Mouse (Mus musculus): ENCODE data around the gene 4933434E20Rik. TPM values are rescaled to one million over a fixed set of nuclear protein-coding genes. Genes with fewer than 3 reads are reported as not detected.

The 4933434E20Rik gene
- 100 to 1,000 TPM; 295 to 347 TPM for polyA plus RNA-seq (2017; shearing (Covaris generic))

- peak; percentile 26 for ATAC-seq
Observed at GRCm38 (mm10) chr3:90051441-90052350, at the start of gene 4933434E20Rik. Gene 4933434E20Rik (plus strand): TSS chr3:90051636.

- ATAC-seq: no peak
Observed at GRCm38 (mm10) chr3:90004091-90004796, 47.2 kb upstream of the 4933434E20Rik start.

DNA sequence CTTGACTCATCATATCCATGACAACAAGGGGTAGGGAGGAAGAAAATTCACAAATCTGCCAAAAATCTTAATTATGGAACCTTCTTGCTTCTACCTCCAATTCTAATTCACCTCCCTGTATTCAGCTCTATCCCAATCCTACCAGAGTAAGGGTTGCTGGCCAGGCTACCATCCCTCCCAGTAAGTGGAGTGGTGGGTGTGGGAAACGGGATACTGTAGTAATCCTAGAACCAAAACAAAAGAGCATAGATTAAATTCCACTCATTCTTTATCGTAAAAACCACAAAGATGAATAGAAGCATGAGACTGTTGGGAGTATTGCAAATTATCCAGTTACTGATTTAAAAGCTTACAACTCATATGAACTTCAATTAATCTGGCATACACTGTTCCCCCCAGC, 41.1 kb upstream of the 4933434E20Rik start:
- no peak for ATAC-seq

DNA sequence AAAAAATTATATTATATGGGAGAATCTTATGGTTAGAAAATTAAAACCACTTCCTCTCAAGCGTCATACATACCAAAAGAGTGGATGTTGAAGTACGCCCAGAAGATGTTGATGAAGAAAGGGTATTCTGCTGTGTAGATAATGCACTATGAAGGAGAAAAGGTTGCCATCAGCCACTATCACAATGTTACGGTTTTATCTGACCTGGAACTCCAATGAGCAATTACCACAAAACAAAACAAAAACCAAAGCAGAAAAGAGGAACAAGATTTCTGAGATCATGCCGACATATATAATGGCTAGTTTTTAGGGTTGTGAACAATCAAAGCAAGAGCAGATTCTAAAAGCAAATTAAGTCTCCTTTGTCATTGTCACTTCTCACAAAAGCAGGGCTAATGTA, 34.8 kb upstream of the 4933434E20Rik start:
- no peak for ATAC-seq

GRCm38 (mm10) chr3:90034653-90035052, 16.8 kb upstream of the 4933434E20Rik start:
- no peak for ATAC-seq

- no peak for ATAC-seq
Observed at GRCm38 (mm10) chr3:90036263-90036662, 15.2 kb upstream of the 4933434E20Rik start.

DNA sequence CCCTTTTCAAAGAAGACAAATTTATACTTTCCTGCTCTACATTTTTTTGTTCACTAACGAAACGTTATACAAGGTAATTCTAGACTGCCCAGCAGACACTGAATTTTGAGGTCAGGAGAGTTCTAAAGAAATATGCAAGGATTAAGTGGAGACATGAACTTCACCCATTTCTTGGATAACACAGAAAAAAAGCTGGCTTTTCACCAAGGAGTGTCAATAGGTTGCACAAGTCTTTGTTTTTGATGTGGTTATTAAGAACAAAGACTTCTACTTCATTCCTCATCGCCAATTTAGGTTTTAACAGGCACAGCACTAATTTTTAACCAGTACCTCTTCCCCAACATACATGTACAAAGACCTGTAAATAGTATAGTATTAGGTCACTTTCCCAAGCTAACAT, 1.7 kb upstream of the 4933434E20Rik start:
- ATAC-seq: no peak

DNA sequence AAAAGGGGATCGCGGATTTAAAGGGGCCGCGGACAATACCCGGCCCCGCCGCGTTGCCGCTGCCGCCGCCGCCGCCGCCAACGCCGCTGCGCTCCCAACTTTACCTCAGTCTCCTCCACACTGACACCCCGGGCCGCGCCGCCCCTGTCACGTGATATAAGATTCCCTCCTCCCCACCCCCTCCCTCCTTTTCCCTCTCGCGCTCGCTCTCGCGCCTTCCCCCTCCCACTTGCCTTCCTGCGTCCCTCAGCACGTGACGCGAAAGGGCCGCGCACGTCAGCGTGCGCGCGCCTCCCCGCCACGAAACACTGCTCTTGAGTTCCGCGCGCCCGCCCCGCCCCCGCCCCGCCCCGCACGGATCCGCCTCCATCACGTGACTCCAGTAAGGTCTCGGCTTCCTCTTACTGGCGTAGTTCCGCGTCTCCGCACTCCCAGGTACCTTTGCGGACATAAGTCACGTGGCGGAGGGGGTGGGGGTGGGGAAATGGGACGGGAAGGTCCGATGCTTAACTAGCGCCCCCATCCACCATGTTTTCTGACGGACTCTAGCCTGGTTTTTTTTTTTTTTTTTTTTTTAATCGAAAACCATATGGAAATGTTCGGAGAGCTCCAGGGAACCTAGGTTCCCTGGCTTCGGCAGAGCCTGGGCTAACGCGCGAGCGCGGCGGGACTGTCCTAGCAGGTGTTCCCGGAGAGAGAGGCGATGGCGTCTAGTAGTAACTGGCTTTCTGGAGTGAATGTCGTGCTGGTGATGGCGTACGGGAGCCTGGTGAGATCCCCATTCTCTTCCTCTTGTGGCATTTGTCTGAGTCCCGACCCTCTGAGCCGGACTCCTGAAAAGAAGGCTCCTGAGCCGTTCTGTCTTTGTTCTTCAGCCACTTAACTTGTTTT, 1.2 kb downstream of the 4933434E20Rik start, which contains the start of gene Ubap2l:
Ubap2l (minus strand) TSS at position 278 of the 891 bp plus-strand sequence.
- ATAC-seq: peak; percentile 81

DNA sequence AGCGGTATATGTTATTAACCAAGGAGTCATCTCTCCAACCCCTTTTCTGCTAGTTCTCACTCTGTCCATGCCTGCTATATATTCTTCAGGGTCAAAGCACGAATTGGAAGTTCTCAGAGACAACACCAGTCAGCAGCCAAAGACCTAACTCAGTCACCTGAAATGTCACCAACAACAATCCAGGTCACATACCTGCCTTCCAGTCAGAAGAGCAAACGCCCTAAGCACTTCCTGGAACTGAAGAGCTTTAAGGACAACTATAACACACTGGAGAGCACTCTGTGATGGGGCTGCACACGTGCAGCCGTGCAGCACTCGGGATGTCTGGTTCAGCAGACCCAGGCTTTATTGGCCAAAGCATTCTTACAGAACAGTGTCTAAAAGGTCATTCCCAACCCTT, 10.1 kb downstream of the 4933434E20Rik start:
- ATAC-seq: no peak

DNA sequence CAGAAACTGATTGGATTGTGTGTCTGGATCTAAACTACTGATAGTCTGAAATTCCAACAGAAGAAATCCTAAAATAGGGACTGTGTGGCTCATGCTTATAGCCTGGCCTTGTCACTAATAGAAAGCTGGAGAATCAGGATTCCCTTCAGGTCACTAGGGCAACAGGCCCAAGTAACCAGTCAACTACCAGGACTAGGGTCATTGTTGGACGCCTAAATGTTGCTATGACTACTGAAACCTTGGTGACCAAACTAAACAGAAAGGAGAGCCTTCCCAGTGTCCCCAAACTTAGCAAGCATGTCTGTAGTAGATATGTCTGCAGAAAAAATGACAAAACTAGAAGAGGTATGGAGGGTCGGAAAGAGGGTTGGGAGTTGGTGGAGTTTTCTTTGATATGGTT, 11.1 kb downstream of the 4933434E20Rik start:
- ATAC-seq: no peak

- no peak for ATAC-seq
Observed at GRCm38 (mm10) chr3:90064383-90064782, 12.9 kb downstream of the 4933434E20Rik start.

DNA sequence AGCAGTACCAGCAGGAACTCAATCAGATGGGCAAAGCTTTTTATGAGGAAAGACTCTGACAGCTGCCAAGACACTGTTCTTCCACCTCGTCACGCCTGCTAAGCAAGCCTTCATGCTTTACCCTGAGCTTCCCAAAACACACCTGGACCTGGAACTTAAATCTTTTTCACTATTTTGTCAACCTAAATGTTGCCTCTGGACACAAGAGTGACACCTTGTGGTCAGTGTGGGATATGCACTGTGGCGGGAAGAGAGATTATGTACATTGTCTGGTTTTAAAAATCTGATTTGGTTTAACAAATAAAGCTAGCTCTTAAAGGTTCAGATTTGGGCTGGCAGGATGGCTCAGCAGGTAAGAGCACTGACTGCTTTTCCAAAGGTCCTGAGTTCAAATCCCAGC, 14.1 kb downstream of the 4933434E20Rik start:
- no peak for ATAC-seq

- ATAC-seq: no peak
Observed at GRCm38 (mm10) chr3:90067851-90068250, 16.4 kb downstream of the 4933434E20Rik start.

- ATAC-seq: no peak
Observed at GRCm38 (mm10) chr3:90069688-90070087, 18.3 kb downstream of the 4933434E20Rik start.

GRCm38 (mm10) chr3:90072294-90072693, 20.9 kb downstream of the 4933434E20Rik start, which contains the start of gene Tpm3:
Gene Tpm3 (plus strand): TSS chr3:90072649.
- ATAC-seq: no peak

DNA sequence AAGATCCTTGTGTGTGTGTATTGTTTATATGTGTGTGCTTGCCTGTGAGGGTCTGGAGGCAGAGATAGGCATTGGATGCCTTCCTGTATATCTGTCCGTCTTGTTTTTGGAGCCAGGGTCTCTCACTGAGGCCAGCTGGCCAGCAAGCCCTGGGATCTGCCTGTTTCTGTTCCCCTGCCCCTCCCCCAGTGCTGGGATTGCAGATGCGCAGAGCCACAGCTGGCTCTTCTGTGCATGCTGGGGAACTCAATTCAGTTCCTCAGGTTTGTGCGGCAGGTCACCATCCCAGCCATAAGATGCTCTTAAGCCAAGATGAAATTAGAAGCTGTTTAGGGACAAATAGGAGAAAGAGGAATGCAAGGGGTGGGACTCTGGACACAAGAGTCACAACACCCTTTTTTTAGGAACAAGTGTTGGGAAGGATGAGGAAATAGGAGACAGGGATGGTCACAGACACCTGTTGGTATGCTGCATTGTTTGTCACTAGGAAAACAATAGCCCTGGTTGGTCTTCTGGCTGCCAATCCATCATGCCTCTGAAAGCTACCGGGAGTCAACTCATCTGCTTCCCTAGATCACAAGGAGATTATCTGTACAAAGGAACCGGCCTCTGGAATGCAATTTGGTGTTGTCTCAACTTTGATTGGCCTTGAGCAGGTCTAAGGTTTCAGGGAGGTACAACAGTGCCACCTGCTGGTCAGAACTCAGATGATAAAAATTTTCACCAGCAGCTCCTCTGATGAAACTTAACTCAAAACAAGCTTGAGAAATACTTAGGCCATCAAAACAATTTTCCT, 25.7 kb downstream of the 4933434E20Rik start:
- no peak for ATAC-seq

DNA sequence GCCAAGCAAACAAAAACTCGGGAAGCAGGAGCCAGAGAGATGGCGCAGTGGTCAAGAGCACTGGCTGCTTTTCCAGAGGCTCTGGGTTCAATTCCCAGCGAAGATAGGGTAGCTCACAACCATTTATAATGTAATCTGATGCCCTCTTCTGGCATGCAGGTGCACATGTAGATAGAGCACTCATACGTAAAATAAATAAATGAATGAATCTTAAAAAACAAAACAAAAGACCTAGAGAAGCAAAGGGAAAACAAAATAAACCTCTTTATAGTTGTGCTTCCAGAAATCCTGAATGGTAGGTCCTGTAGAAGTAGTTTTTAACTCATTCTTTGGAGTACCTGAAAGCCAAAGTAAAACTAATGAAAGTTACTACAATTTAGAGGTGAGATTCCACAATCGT, 26.8 kb downstream of the 4933434E20Rik start:
- ATAC-seq: no peak

DNA sequence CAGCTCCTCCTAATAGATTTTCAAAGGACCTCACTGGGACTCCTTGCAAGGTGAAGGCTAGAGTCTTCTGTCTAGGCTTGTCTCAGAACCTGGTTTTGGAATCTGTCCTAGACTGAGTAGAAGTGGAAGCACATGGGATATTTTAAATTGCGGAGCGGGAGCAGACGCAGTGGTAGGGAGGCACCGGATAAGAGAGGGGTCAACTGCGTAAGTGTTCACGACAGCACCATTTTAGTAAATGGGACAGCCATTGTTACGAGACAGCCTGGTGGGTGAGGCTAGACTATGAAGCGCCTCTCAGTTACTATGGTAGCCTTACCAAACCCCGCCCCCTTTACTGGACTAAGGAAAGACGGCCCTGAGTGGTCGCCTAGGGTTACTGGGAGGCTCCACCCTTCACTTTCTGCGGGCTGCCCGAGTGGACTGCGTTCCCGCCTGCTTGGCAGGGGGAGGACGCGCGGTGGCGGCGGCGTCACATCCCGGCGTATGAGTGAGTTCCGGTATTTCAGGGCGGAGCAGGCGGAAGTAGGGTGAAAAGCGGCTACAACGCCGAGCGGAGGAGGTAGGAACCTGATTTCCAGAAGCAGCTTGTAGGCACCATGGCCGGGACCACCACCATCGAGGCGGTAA, 27.8 kb downstream of the 4933434E20Rik start:
- ATAC-seq: peak; percentile 63

- ATAC-seq: peak; percentile 78
Observed at GRCm38 (mm10) chr3:90079763-90080497, 28.5 kb downstream of the 4933434E20Rik start.

- no peak for ATAC-seq
Observed at GRCm38 (mm10) chr3:90080498-90080863, 29.0 kb downstream of the 4933434E20Rik start.

Measured in activated CD4-positive, CD25-positive, alpha-beta regulatory T cell, adult 4 months (primary cell).